Mouse (Mus musculus): ENCODE measurements around the gene Prss54. TPM values are rescaled to one million over a fixed set of nuclear protein-coding genes. Genes with fewer than 3 reads are reported as not detected.
A peak's percentile ranks its signal among the peaks of the same experiment; 100 is the strongest.

Gene Prss54
- polyA plus RNA-seq, 1 experiment = not detected

- peak; percentile 20; the same call in 1 of the 2 replicates for TF ChIP-seq CTCF (IDR thresholded peaks at IDR 0.05; ENCODE audit: borderline replicate concordance, extremely low read depth, insufficient read depth, insufficient read length)
- no peak for TF ChIP-seq POLR2A (IDR thresholded peaks at IDR 0.05; ENCODE audit: borderline replicate concordance, extremely low read depth, insufficient read depth, insufficient read length, poor library complexity, severe bottlenecking)
- no peak for DNase-seq (ENCODE audit: low read depth)
These were observed 47.3 kb downstream of the Prss54 start for GRCm38 (mm10) chr8:95528750-95529310.

- no peak for DNase-seq (ENCODE audit: low read depth)
- TF ChIP-seq POLR2A (IDR thresholded peaks at IDR 0.05; ENCODE audit: borderline replicate concordance, extremely low read depth, insufficient read depth, insufficient read length, poor library complexity, severe bottlenecking) (no peak), CTCF (IDR thresholded peaks at IDR 0.05; ENCODE audit: borderline replicate concordance, extremely low read depth, insufficient read depth, insufficient read length) (no peak)
These were observed 47.9 kb downstream of the Prss54 start for GRCm38 (mm10) chr8:95528194-95528593.

- no peak for DNase-seq (ENCODE audit: low read depth)
- TF ChIP-seq CTCF (IDR thresholded peaks at IDR 0.05; ENCODE audit: borderline replicate concordance, extremely low read depth, insufficient read depth, insufficient read length) (no peak), POLR2A (IDR thresholded peaks at IDR 0.05; ENCODE audit: borderline replicate concordance, extremely low read depth, insufficient read depth, insufficient read length, poor library complexity, severe bottlenecking) (no peak)
These were observed 52.1 kb downstream of the Prss54 start for GRCm38 (mm10) chr8:95523991-95524390.

GRCm38 (mm10) chr8:95516928-95517327 is 59.2 kb downstream of the Prss54 start:
- DNase-seq (ENCODE audit: low read depth) = no peak
- TF ChIP-seq CTCF (IDR thresholded peaks at IDR 0.05; ENCODE audit: borderline replicate concordance, extremely low read depth, insufficient read depth, insufficient read length) (no peak), POLR2A (IDR thresholded peaks at IDR 0.05; ENCODE audit: borderline replicate concordance, extremely low read depth, insufficient read depth, insufficient read length, poor library complexity, severe bottlenecking) (no peak)

GRCm38 (mm10) chr8:95513219-95513618 is 62.9 kb downstream of the Prss54 start:
- DNase-seq (ENCODE audit: low read depth) = no peak
- TF ChIP-seq POLR2A (IDR thresholded peaks at IDR 0.05; ENCODE audit: borderline replicate concordance, extremely low read depth, insufficient read depth, insufficient read length, poor library complexity, severe bottlenecking) (no peak), CTCF (IDR thresholded peaks at IDR 0.05; ENCODE audit: borderline replicate concordance, extremely low read depth, insufficient read depth, insufficient read length) (no peak)

GRCm38 (mm10) chr8:95512257-95512656 is 63.9 kb downstream of the Prss54 start:
- no peak for DNase-seq (ENCODE audit: low read depth)
- TF ChIP-seq CTCF (IDR thresholded peaks at IDR 0.05; ENCODE audit: borderline replicate concordance, extremely low read depth, insufficient read depth, insufficient read length) (no peak), POLR2A (IDR thresholded peaks at IDR 0.05; ENCODE audit: borderline replicate concordance, extremely low read depth, insufficient read depth, insufficient read length, poor library complexity, severe bottlenecking) (no peak)

Other genes starting within 250 kb of the Prss54 start
- gene Zfp319, start 244.4 kb downstream of the Prss54 start, polyA plus RNA-seq (2012; rRNA removed) = 25.9 and 33.4 TPM in 2 replicates
- gene Usb1, start 244.1 kb downstream of the Prss54 start, polyA plus RNA-seq (2012; rRNA removed) = 39.3 and 54.8 TPM in 2 replicates
- 20.7 and 34.4 TPM in 2 replicates for gene Mmp15, start 224.1 kb downstream of the Prss54 start, polyA plus RNA-seq (2012; rRNA removed)
- gene Cfap20, start 141.5 kb downstream of the Prss54 start, polyA plus RNA-seq (2012; rRNA removed) = 100 and 150 TPM in 2 replicates
- gene Csnk2a2, start 86.3 kb downstream of the Prss54 start, polyA plus RNA-seq (2012; rRNA removed) = 43.8 and 51.8 TPM in 2 replicates
- 0.82 and 1.4 TPM in 2 replicates for gene Ccdc113, start 42.3 kb downstream of the Prss54 start, polyA plus RNA-seq (2012; rRNA removed)
- gene Gins3, start 57.1 kb upstream of the Prss54 start, polyA plus RNA-seq (2012; rRNA removed) = 4.6 and 6.2 TPM in 2 replicates
- 348 and 357 TPM in 2 replicates for gene Ndrg4, start 100.6 kb upstream of the Prss54 start, polyA plus RNA-seq (2012; rRNA removed)
- 24.9 and 25.0 TPM in 2 replicates for gene Setd6, start 139.5 kb upstream of the Prss54 start, polyA plus RNA-seq (2012; rRNA removed)
- 95.3 and 115 TPM in 2 replicates for gene Cnot1, start 231.1 kb upstream of the Prss54 start, polyA plus RNA-seq (2012; rRNA removed)
- 70.2 and 77.9 TPM in 2 replicates for gene Sap18b, start 249.0 kb upstream of the Prss54 start, polyA plus RNA-seq (2012; rRNA removed)